Mouse (Mus musculus): ENCODE data around the gene Aldh16a1. TPM values are rescaled to one million over a fixed set of nuclear protein-coding genes. Genes with fewer than 3 reads are reported as not detected.
A peak's percentile ranks its signal among the peaks of the same experiment; 100 is the strongest.
"Not testable (repeated sequence)": the region's sequence is repeated elsewhere in the genome, so short reads cannot be mapped to it uniquely, and the experiment has no call there.

Gene Aldh16a1
- total RNA-seq, 2 experiments from 2014 or later: 26.9 to 68.0 TPM

DNA sequence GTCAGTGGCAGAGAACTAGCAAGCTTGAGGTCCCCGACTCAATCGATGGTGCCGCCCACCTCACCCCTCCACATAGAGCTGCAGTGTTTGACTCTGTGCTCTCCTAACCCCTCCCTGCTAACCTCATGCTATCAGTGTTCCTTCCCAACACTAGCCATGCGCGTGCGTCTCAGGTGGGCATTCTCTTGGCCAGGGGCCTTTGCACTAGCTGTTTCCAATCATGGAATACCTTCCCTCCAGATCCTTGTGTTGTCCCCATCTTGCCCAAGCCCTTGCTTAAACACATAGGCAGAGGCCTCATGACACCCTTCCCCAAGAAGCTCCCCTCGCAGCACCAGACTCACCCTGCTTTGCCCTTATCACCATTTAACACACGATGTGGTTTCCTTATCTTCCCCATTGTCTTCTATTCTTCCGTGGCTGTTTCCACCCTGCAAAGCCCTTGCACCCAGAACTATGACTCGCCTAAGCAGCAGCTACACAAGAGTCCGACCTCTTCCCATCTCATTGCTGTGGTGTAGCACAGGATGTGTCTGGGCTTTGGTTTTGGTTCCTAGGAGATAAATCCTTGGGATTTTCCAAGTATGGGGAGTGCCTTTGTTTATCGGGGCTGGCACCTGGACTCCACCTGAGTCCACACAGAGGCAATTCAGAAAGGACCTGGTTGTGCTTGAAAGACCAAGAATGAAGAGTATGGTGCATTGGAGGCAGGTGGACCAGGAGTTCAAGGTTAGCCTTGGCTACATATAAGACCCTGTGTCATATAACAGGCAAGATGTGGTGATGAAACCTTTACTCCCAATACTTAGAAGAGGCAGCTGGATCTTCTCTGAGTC, 17.0 kb downstream of the Aldh16a1 start:
- ATAC-seq (ENCODE audit: poor library complexity, severe bottlenecking): peak; percentile 39

DNA sequence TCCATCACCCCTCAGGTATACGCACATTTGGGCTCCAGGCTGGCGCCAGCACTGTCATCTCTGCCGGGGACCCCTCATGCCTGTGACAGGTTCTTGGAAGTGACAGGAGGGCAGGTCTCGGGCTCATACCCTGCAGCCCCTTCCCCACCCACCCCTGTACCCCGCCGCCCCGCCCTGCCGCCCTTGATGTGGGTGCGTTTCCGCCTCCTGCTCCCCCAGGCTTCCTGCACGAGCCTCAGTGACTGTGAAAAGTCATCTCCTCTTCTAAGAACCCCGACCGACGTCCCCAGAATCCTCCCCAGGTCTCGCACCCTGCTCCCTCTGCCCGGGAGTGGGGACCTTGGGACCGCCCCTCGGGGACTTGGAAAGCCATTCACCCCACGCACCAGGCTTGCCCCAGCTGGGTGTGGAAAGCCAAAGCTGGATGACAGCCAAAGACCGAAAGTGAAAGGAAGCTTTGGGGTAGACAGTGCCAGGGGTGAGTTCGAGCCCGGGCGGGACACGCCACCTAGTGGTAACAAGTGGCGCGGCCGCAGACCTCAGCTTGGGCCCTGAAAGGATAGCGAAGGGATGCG, 18.3 kb downstream of the Aldh16a1 start, which contains the start of the genes Gm45713 and Flt3l:
Gm45713 (minus strand) TSS at position 239 of the 575 bp plus-strand sequence.
Flt3l (minus strand) TSS at position 440 of the 575 bp plus-strand sequence.
- ATAC-seq (ENCODE audit: poor library complexity, severe bottlenecking): peak; percentile 93

DNA sequence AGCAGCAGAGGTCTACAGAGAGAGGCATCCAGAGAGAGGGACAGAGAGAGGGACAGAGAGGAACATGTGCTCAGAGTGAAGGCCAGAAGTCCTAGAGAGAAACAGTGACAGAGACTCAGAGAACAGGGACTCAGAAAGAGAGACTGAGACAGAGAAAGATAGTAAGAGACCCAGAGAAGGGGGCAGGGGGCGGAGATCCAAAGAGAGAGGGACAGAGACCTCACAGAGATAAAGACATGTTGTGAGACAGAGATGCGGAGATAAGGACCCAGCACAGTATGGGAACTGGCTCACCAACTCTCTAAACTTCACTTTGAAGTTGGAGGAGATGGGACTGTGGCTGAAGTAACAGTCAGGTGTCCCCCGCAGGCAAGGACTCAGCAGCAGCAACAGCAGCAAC, 19.0 kb downstream of the Aldh16a1 start:
- no peak for ATAC-seq (ENCODE audit: poor library complexity, severe bottlenecking)

DNA sequence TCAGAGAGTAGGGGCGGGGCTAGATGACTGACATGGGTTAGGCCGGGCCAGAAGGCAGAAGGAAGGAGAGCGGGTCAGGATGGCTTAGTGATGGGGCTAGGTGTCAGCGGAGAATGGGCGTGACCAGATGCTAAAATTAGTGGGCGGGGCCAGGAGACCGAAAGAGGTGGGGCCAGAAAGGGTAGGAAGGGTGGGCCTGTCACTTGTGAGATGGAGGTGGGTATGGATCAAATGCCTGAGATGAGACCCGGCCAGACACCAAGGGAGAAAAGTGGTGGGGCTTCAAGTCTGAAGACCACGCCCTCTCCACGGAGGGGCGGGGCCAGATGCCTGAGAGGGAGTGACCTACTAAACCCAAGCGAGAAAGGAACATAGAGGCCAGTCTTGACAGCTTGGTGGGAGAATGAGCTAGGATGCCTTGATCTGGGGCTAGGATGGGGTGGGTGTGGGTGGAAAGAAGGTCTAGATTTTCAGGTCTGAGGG, 19.8 kb downstream of the Aldh16a1 start:
- ATAC-seq (ENCODE audit: poor library complexity, severe bottlenecking): peak; percentile 21; the same call in 1 of the 2 replicates

DNA sequence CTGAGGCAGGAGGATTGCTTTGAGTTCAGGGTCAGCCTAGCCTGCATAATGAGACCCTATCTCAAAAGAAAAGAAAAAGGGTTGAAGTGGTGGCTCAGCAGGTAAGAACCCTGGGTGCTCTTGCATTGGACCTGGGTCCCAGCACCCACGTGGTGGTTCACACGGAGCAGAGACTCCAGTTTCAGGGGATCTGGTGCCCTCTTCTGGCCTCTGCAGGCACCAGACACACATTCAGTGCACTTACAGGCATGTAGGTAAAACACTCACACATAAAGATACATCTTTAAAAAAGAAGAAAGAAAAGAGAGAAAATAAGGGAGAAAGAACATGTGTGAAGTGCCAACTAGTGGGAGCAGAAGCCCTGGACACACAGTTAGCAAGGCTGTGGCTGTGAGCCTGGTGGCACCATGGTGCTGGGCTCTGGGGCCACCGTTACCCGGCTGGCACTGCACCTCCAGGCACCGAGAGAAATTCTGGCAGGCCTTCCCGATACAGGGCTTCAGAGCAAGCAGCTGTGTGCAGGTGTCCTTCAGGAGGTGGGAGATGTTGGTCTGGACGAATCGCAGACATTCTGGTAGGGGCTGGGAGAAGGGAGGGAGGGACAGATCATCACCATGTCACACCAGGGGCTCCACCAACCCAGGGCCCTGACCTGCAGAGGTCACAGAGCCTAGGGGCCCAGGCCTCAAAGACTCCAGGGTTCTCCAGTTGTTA, 20.8 kb downstream of the Aldh16a1 start:
- no peak for ATAC-seq (ENCODE audit: poor library complexity, severe bottlenecking)

DNA sequence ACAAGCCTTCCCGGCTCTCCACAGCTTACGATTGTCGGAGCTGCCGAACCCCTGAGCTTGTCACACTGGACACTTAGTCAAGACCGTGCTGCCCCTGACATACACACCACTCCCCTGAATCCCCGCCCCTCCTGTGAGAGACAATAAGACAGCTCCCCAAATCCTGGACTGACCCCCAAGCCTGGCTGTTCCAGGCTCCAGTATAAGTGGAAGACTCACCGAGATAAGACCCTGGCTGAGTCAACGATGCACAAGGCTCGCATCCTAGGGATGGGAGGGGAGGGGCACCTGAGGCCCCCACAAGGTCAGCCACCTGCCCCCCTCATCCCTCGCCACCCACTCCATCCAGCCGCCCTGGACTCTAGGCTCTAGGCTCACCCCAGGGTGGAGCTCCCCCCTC, 22.5 kb downstream of the Aldh16a1 start:
- ATAC-seq (ENCODE audit: poor library complexity, severe bottlenecking): no peak

DNA sequence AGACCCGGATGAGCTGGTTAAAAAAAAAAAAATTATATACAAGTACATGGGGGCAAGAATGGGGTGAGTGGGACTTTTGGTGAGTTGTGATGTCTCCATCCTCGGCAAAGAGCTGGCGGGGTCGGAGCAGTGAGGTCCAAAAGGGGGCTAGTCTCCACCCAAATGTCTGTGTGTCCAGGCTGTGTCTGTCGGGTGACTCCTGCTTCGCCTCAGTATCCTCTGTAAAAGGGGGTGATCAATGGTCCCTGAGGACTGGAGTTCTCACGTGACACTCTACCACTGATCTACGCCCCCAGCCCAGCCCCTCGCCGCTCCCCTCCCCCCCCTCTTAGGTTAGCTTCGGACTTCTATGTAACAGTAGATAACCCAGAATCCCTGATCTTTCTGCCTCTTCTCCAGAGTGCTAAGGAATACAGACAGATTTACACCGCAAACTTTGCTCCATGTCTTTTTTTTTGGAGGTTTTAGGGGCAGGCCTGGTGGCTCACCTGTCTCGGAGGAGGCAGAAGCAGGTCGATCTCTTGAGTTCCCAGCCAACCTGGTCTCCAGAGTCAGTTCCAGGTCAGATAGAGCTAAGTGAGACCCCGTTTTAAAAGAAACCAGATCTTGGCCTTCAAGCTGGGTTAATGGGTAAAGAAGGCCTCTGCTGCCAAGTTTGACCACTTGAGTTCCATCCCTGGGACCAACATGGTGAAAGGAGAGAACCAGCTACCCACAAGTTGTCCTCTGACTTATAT, 24.4 kb downstream of the Aldh16a1 start:
- ATAC-seq (ENCODE audit: poor library complexity, severe bottlenecking): no peak

DNA sequence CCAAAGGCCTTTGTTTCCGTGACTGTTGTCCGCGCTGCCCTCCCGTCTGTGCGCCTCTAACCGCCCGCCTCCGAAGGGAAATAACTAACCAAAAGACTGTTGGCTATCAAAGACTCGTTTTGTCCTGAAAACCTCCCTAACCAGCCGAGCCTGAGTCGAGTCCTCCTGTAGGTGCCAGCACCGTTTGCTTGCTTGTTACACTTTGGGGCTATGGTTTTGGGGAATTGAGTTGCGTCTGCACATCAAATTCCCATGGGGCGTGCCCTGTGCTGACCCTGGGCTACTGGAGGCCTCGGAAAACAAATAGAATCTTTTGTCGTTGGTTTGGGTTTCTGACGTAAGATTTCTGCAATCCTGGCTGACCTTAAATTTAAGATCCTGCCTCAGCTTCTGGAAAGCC, 25.1 kb downstream of the Aldh16a1 start:
- ATAC-seq (ENCODE audit: poor library complexity, severe bottlenecking): 0 out of 2 replicates have a peak, but pooled peaks have one; percentile 0

DNA sequence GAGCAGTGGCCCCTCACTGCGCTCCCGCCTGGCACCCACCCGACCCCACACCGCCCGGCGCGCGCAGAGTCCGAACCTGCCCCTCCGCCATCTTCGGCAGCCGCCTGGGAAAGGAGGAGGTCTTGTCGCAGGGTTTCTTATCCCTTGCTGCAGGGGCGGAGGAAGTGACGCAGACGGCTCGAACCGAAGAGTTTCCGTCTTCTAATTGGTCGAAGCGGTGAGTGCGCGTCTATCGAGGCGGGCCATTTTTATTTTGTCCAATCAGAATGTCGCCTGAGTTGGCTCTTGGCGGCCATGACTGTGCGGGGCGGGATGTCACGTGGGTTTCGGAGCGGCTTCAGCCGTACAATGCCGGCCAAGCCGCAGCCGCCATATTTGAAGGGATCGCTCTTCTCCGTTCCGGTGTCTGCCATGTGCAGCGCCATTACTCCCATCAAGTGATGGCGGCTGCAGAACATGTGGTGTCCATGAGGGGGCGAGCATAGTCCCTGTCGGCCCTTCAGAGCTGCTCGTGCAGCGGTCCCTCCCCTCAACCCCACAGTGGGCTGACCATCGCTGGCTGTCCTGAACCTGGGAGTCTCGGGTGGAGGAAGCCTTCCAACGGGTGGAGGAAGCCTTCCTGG, 25.6 kb downstream of the Aldh16a1 start, which contains the start of gene Rpl13a:
Rpl13a (minus strand) TSS at position 138 of the 623 bp plus-strand sequence.
- ATAC-seq (ENCODE audit: poor library complexity, severe bottlenecking): peak; percentile 77

DNA sequence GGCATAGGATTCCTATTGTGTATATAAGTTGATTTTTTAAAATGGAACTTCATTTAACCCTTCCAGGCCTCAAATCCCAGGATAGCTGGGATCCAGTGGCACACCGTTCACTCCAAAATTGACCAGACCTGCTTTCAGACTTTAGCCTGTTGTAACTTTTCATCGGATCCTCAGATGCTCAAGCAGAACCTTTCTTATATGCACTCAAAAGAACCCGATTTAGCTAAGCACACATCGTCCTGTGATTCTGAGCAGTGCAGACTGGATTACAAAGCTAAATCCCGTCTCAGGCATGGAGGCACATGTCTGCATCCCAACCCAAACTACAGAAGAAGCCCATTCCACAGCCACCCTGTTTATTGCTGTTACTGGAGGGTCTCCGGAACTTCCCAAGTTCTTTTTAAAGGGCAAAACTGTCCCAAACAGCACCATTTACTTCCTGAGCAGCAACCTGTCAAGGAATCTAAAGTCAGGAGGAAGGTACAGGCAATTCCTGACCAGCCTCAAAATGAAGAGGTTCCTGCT, 26.6 kb downstream of the Aldh16a1 start:
- no peak for ATAC-seq (ENCODE audit: poor library complexity, severe bottlenecking)

DNA sequence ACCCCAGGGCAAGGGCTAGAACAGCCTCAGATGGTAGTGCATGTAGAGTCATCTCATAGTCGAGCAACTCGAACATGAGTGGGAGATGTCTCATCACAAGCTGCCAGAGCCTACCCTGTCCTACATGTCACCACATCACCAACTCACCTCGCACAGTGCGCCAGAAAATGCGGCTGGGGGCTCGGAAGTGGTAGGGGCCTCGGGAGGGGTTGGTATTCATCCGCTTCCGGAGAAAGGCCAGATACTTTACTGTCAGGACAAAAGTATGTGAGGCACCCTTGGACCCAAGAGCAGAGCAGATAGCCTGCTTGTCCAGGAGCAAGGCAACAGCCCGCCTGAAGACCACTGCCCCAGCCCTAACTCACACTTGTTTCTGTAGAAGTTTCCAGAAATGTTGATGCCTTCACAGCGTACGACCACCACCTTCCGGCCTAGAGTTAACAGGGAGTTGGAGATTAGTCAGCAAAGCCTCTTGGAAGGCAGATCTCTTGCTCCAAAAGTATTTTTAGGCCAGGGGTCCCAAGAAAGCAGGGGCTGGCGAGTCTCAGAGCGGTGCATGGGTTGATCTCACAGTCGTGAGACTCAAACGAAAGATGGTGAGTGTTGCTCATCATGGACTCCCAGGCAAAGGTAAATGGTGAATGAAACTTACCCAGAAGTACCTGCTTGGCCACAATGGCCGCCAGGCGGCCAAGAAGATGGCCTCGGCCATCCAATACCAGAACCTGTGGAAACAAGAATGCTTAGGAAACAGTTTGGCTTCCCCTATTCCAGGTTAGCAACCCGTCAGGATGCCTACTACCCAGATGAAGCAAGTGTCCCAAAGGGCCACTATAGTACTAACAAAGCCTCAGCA, 27.3 kb downstream of the Aldh16a1 start:
- ATAC-seq (ENCODE audit: poor library complexity, severe bottlenecking): no peak

DNA sequence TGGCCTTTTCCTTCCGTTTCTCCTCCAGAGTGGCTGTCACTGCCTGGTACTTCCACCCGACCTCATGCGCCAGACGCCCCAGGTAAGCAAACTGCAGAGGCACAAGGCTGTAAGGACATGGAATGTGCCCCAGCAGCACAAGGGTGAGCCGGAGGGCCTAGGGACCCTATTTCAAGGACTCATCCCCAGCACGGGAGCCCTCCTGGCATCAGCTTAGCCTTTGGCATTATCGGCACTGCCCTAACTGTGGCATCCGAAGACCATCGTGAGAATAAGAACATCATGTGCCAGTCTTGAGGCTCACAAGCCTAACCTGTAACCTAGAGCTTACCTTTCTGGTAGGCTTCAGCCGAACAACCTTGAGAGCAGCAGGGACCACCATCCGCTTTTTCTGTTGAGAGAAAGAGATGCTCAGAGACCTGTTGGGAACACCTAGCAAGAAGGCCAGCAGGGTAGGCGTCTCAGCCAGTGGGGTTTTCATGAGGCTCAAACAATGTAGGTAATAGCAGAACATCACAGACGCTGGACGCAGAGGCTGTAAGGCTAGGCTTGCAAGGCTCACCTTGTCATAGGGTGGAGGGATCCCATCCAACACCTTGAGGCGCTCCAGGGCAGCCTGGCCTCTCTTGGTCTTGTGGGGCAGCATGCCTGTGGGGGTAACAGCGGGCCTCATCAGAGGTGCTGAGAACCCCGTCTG, 28.1 kb downstream of the Aldh16a1 start:
- no peak for ATAC-seq (ENCODE audit: poor library complexity, severe bottlenecking)

DNA sequence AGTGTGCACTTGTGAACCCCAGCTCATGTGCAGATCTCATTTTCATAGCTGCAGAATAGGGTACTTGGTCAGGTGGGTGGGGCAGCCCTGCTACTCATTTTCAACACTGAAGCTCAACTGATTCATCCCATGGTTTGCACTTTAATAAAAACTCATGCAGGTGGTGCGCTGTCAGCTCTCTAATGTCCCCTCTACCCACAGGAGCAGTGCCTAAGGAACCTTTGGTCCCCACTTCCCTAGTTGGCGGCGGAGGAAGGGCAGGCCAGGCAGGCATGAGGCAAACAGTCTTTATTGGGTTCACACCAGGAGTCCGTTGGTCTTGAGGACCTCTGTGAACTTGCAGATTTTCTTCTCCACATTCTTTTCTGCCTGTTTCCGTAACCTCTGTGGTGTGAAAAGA, 28.7 kb downstream of the Aldh16a1 start:
- not testable (repeated sequence) for ATAC-seq (ENCODE audit: poor library complexity, severe bottlenecking)

DNA sequence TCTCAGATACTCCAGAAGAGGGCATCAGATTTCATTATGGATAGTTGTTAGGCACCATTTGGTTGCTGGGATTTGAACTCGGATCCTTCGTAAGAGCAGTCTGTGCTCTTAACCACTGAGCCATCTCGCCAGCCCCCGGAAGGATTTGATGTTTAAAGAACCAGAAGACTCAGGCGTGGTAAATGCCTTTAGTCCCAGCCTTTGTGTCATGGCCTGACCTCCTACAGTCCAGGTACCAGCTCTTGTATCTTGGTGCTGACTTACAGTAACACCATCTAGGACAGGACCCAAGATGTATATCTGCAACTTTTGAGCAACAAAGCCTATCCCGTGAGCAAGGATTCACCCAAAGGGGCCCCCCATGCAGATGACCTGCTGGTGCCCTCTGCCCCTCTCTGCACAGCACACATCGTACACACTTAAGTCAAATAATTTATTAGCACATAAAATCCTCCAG, 29.2 kb downstream of the Aldh16a1 start:
- ATAC-seq (ENCODE audit: poor library complexity, severe bottlenecking): no peak

DNA sequence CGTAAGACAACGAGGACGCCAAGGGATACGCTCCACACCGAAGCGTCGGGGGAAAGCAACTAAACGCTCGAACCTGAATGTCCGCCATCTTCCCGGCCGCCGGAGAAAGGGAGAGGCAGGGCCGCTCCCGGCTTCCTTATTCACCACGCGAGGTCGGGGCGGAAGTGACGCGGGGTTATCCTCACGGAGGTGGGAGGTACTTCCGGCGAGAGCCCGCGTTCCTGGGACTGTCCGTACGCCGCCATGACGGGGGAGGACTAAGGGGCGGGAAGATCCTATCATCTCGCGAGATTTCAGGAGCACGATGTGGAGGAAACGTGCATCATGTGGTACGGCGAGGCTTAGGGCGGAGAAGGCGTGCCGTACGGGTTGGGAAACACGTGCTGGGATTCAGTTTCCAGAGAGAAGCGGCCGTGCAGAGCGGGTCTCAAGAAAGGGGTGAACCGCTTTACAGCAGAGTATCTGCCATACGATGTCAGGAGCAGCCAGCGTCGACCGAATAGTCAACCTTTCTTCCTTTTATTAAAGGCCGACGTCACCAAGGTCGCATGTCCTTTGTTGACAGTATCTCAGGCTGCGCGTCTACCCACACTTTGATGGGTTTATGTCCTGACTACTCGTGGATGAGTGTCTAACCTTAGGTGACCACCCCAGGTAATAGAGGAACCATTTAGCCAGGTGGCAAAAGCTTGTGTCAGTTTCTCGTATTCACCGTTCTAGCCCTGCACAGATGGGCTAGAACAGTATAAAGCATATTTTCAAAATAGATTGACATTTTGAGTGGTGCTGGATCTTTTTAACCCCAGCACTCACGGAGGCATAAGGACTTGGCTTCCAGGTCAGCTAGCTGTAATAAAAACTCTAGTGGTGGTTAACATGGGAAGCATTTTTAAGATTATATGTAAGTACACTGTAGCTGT, 29.9 kb downstream of the Aldh16a1 start, which contains the start of gene Rps11:
Rps11 (minus strand) TSS at position 216 of the 920 bp plus-strand sequence.
- ATAC-seq (ENCODE audit: poor library complexity, severe bottlenecking): peak; percentile 69

DNA sequence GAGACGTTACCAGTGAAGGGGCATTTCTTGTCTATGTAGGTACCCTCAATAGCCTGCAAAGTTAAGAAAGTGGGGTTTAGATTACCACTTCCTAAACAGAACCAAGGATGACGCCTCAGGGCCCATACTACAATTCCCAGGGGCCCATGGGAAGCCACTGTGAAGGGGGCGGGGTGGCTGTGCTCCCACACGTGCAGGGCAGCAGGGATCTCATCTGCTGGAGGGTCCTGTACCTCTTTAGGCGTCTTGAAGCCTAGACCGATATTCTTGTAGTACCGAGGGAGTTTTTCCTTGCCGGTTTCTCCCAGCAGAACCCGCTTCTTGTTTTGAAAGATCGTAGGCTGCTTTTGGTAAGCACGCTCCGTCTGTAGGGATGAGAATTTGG, 31.2 kb downstream of the Aldh16a1 start:
- ATAC-seq (ENCODE audit: poor library complexity, severe bottlenecking): no peak

DNA sequence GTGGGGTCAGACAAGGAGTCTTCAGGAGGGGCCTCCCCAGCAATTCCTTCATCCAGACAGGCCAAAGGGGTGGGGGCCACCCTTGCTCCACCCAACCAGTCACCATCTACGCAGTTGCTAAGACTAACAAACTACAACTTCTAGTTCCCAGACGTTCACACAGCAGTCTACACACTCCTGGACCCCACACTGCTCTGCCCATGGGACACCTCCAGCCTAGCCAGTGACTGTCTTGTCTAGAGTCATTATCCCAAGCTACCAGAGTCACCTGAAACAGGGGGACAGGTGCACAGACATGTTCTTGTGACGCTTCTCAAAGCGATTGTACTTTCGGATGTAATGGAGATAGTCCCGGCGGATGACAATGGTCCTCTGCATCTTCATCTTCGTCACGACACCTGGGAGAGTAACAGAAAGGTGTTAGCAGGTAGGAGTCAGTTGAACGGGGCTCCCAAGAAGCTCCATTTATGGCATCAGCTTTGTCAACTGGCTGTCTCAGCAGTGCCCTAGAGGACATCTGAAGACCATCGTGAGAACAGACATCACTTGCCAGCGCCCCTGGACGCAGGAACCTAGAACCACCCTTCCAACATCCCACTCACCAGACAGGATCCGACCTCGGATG, 31.7 kb downstream of the Aldh16a1 start:
- no peak for ATAC-seq (ENCODE audit: poor library complexity, severe bottlenecking)
